Mouse (Mus musculus) ES-E14 (cell line): Measurements from ENCODE around the gene Gle1. TPM values are rescaled to one million over a fixed set of nuclear protein-coding genes. Genes with fewer than 3 reads are reported as not detected.

Experiments used
- DNase-seq: peaks from one replicate; pipeline ENCODE4 v3.0.0-alpha.2; 2013; ENCODE audit warnings: low read depth, low spot score
- H3K27ac ChIP-seq: 2 replicates; pipeline ENCODE4 v1.5.1; 2012; ENCODE audit warnings: low read depth, mild to moderate bottlenecking, low read length, moderate library complexity, mixed read lengths; ENCODE audit not compliant: poor library complexity, insufficient read depth, severe bottlenecking
- H3K36me3 ChIP-seq: 2 replicates; pipeline ENCODE4 v1.6.1; 2012; ENCODE audit warnings: mild to moderate bottlenecking, low read length, moderate library complexity, mixed read lengths; ENCODE audit not compliant: control insufficient read depth, poor library complexity, insufficient read depth, severe bottlenecking
- H3K4me1 ChIP-seq, 2 experiments: fragments of 150-350 bp in 1 of 2; sonication (generic) in 1 of 2; 2 replicates each; pipeline ENCODE4 v1.6.1; 2012; ENCODE audit warnings: low read length in 2 of 2, mild to moderate bottlenecking in 1 of 2, mixed read lengths in 1 of 2; ENCODE audit not compliant: control insufficient read depth in 2 of 2, insufficient read depth in 2 of 2, poor library complexity in 1 of 2
- H3K4me3 ChIP-seq, 2 experiments: fragments of 150-350 bp in 1 of 2; sonication (generic) in 1 of 2; 2 replicates each; pipeline ENCODE4 v1.5.1; 2012; ENCODE audit warnings: low read length in 2 of 2, low read depth in 1 of 2, mild to moderate bottlenecking in 1 of 2, mixed read lengths in 1 of 2; ENCODE audit not compliant: insufficient read depth in 1 of 2, poor library complexity in 1 of 2, severe bottlenecking in 1 of 2
- H3K9ac ChIP-seq: 2 replicates; pipeline ENCODE4 v1.6.1; 2012; ENCODE audit warnings: low read depth, mild to moderate bottlenecking, low read length, mixed read lengths; ENCODE audit not compliant: poor library complexity, insufficient read depth, severe bottlenecking
- H3K9me3 ChIP-seq: fragments of 150-350 bp; sonication (generic); 2 replicates; pipeline ENCODE4 v1.6.1; 2012; ENCODE audit warnings: low read depth, mild to moderate bottlenecking, low read length; ENCODE audit not compliant: control insufficient read depth, insufficient read depth
- CHD2 ChIP-seq: IDR thresholded peaks from 2 replicates; pipeline ENCODE4 v1.6.1; 2014; ENCODE audit warnings: mild to moderate bottlenecking, low read depth, low read length, inconsistent platforms
- HCFC1 ChIP-seq: IDR thresholded peaks from 2 replicates; pipeline ENCODE4 v1.6.1; 2012; ENCODE audit warnings: low read length, inconsistent platforms, borderline replicate concordance; ENCODE audit not compliant: insufficient read depth
- MAFK ChIP-seq: IDR thresholded peaks from 2 replicates; pipeline ENCODE4 v1.6.1; 2014; ENCODE audit warnings: mild to moderate bottlenecking, low read depth, low read length, inconsistent platforms; ENCODE audit not compliant: insufficient read depth
- ZC3H11A ChIP-seq: IDR thresholded peaks from 2 replicates; pipeline ENCODE4 v1.6.1; 2012; ENCODE audit warnings: low read depth, mild to moderate bottlenecking, inconsistent platforms, low read length, borderline replicate concordance
- ZNF384 ChIP-seq: IDR thresholded peaks from 2 replicates; pipeline ENCODE4 v1.6.1; 2012; ENCODE audit warnings: low read depth, low read length, inconsistent platforms
- in situ Hi-C, 2 experiments: fragments of 600-800 bp; cut with MboI; formaldehyde crosslinking; loops; one replicate each; pipeline ENCODE4 v1.15.1; 2025; ENCODE audit warnings: low sequenced_read_pairs in 2 of 2, inconsistent platforms in 1 of 2; ENCODE audit not compliant: unreplicated experiment in 2 of 2
- total RNA-seq: library from RNA; depleted of rRNA; stranded (reverse); fragments of 300-350 nt; gene quantifications from 2 replicates; pipeline ENCODE4 v1.2.3, GENCODE M21; 2012; rRNA removed

The Gle1 gene
- total RNA-seq, 1 experiment, result 64.8 TPM

GRCm38 (mm10) chr2:29973525-29973924 lies 38.3 kb downstream of the Gle1 start:
- peak; percentile 51 for DNase-seq

GRCm38 (mm10) chr2:29977307-29977706 lies 42.1 kb downstream of the Gle1 start:
- TF ChIP-seq ZNF384 (no peak), ZC3H11A (0 out of 2 replicates have a peak, but pooled peaks have one; percentile 27), CHD2 (no peak)
- H3K27ac ChIP-seq, result no peak overlapping the region
- peaks cover 18% of the 10 kb centered on the region for H3K36me3 ChIP-seq
- no peaks in the 10 kb centered on the region for H3K9me3 ChIP-seq
- no peak overlapping the region for H3K4me3 ChIP-seq
- DNase-seq, result peak; percentile 30
- peaks cover 0 to 4% of the 10 kb centered on the region in 2 experiments; a peak in 2 of 4 replicates for H3K4me1 ChIP-seq
- H3K9ac ChIP-seq, result no peak overlapping the region
- in situ Hi-C loops, result no loop called here

More at GRCm38 (mm10) chr2:29973525-29973924, 38.3 kb downstream of the Gle1 start:
- Histone ChIP-seq H3K36me3 (peaks cover 13% of the 10 kb centered on the region), H3K9me3 (no peaks in the 10 kb centered on the region), H3K9ac (no peak overlapping the region), H3K4me3 (no peak overlapping the region), H3K27ac (no peak overlapping the region; the same call in 1 of the 2 replicates), H3K4me1 (peaks cover 0 to 5% of the 10 kb centered on the region in 2 experiments; a peak in 2 of 4 replicates)
- in situ Hi-C loops, result no loop called here
- TF ChIP-seq ZC3H11A (no peak), CHD2 (no peak), HCFC1 (no peak), MAFK (no peak), ZNF384 (no peak)

GRCm38 (mm10) chr2:29980661-29981060 lies 45.4 kb downstream of the Gle1 start:
- Histone ChIP-seq H3K27ac (no peak overlapping the region), H3K9ac (no peak overlapping the region), H3K4me1 (no peaks in the 10 kb centered on the region), H3K36me3 (peaks cover 30% of the 10 kb centered on the region), H3K9me3 (no peaks in the 10 kb centered on the region), H3K4me3 (no peak overlapping the region)
- TF ChIP-seq ZNF384 (no peak), ZC3H11A (no peak), HCFC1 (no peak), MAFK (no peak), CHD2 (no peak)
- no peak for DNase-seq
- in situ Hi-C loops, result no loop called here

GRCm38 (mm10) chr2:29991962-29992361 lies 56.7 kb downstream of the Gle1 start:
- in situ Hi-C loops, result no loop called here

GRCm38 (mm10) chr2:30009101-30009500 lies 73.9 kb downstream of the Gle1 start:
- Histone ChIP-seq H3K9me3 (no peaks in the 10 kb centered on the region), H3K27ac (no peak overlapping the region), H3K4me3 (no peak overlapping the region), H3K4me1 (no peaks in the 10 kb centered on the region), H3K36me3 (peaks cover 67% of the 10 kb centered on the region), H3K9ac (no peak overlapping the region)
- in situ Hi-C loops, result loop anchor here (25.0 kb wide), 2 partner anchors 97 to 847 kb away; no protein-coding TSS in a partner anchor
- TF ChIP-seq HCFC1 (no peak), MAFK (no peak), ZNF384 (no peak), ZC3H11A (no peak), CHD2 (no peak)
- DNase-seq, result no peak

More at GRCm38 (mm10) chr2:29991962-29992361, 56.7 kb downstream of the Gle1 start:
- H3K9me3 ChIP-seq, result no peaks in the 10 kb centered on the region
- no peak overlapping the region for H3K27ac ChIP-seq
- no peaks in the 10 kb centered on the region for H3K4me1 ChIP-seq
- no peak overlapping the region for H3K4me3 ChIP-seq
- TF ChIP-seq MAFK (peak; percentile 76; the same call in 1 of the 2 replicates), ZNF384 (no peak)
- H3K9ac ChIP-seq, result no peak overlapping the region
- no peak for DNase-seq
- H3K36me3 ChIP-seq, result peaks cover 57% of the 10 kb centered on the region

Other genes starting within 250 kb of the Gle1 start
- 0.27 and 0.42 TPM in 2 replicates for gene Gm13420, start 183.7 kb upstream of the Gle1 start, total RNA-seq
- gene Gm13547, start 176.1 kb upstream of the Gle1 start, total RNA-seq, result not detected in 2 replicates
- 18.3 and 30.4 TPM in 2 replicates for gene Coq4, start 147.9 kb upstream of the Gle1 start, total RNA-seq
- 78.5 and 108 TPM in 2 replicates for gene Trub2, start 146.9 kb upstream of the Gle1 start, total RNA-seq
- 38.9 and 47.7 TPM in 2 replicates for gene Slc27a4, start 132.8 kb upstream of the Gle1 start, total RNA-seq
- gene Urm1, start 115.4 kb upstream of the Gle1 start, total RNA-seq, result 44.3 and 50.8 TPM in 2 replicates
- gene Cercam, start 66.3 kb upstream of the Gle1 start, total RNA-seq, result 15.8 and 24.5 TPM in 2 replicates
- 123 and 217 TPM in 2 replicates for gene Odf2, start 46.2 kb upstream of the Gle1 start, total RNA-seq
- gene Sptan1, start 30.1 kb downstream of the Gle1 start, total RNA-seq, result 340 and 423 TPM in 2 replicates
- gene Wdr34, start 113.5 kb downstream of the Gle1 start, total RNA-seq, result 22.6 and 35.2 TPM in 2 replicates
- gene Set, start 122.0 kb downstream of the Gle1 start, total RNA-seq, result 695 and 901 TPM in 2 replicates
- gene Pkn3, start 142.3 kb downstream of the Gle1 start, total RNA-seq, result 19.1 and 24.3 TPM in 2 replicates
- gene Zdhhc12, start 158.2 kb downstream of the Gle1 start, total RNA-seq, result 133 and 202 TPM in 2 replicates
- gene Zer1, start 189.2 kb downstream of the Gle1 start, total RNA-seq, result 11.4 and 16.2 TPM in 2 replicates
- 62.4 and 65.9 TPM in 2 replicates for gene Tbc1d13, start 198.3 kb downstream of the Gle1 start, total RNA-seq
- 18.9 and 19.0 TPM in 2 replicates for gene Endog, start 236.1 kb downstream of the Gle1 start, total RNA-seq
- 46.5 and 66.9 TPM in 2 replicates for gene Spout1, start 243.0 kb downstream of the Gle1 start, total RNA-seq